Mouse (Mus musculus) lung, postnatal 36 days (tissue): ENCODE measurements around the gene Tent2.
"Not testable (repeated sequence)": the region's sequence is repeated elsewhere in the genome, so short reads cannot be mapped to it uniquely, and the experiment has no call there.

ENCODE experiments used
- DNase-seq: peaks from one replicate; pipeline ENCODE4 v3.0.0; 2022; ENCODE audit warnings: mixed read lengths

Tent2 gene

DNA sequence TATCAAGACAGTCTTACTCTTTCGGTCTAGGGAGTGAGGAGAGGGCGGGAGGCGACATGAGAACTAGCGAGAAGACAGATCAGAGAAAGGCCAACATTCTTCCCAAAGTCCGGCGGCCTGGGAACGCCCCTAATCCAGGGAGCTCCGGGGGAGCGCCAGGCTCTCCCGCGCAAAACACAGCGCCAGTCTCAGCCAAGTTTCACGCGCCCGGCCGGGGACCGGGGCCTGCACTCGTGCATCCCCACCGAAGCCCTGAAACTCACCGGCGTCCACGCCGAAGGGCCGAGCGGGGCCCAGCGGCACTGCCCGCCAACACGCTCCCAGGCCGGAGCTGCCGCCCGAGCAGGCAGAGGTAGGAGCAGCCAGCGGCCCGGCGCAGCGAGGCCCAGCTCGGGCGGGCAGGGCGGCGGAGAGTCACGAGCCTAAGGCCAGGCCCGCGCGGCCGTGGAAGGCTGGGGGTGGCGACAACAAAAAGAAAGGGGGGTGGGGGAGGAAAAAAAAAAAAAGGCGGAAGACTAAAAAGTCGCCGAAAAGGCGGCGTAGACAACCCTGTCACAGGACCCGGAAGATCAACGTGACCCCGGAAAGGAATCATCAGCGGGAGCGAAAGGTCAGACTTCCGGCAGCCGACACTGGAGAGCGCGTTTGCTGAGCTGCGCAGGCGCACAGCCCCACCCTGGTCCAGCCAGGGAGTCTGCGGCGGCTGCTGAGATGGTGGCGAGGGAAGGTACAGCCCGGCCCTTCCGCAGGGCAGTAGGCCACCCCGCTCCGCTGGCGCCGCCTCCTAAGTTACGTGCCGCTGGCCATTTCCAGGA lies at the start of gene Tent2:
Tent2 (minus strand) TSS at position 555 of the 815 bp plus-strand sequence.
- DNase-seq, result peak; percentile 96

DNA sequence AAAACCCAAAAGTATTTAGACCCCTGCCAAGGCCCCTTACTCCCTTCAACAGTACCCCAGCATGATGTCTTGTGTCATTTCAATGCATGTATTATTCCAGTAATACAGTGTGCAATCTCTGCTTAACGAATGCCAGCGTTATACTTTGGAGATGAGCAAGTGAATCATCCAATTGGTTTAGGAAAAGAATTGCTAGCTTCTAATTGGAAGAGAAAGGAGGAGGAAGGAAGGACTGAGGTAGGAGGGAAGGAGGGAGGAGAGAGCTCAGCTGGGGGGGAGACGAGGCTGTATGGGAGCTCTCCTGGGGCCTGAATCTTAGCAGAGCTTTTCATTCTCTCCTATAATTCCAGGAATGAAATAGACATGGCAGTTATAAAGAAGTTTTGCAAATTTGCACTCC lies 49.0 kb upstream of the Tent2 start:
- DNase-seq, result no peak

DNA sequence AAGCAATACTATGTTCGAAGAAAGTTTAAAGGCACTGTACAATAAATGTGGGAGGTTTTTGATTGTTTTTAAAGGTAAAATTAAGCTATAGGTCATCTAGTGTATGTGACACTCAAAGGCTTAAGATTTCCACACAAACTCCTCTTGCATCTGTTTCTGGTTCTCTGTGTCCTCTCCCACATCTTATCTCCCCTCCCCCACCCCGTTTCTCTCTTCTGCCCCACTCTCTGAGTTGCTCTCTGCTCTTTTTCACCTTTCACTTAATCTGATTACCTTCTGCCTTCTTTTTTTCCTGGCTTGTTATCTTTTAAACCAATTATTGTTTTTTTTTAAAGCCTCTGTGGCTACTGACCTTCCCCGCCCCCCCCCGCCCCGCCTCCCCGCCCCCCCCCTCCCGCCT lies 47.4 kb upstream of the Tent2 start:
- DNase-seq, result no peak

DNA sequence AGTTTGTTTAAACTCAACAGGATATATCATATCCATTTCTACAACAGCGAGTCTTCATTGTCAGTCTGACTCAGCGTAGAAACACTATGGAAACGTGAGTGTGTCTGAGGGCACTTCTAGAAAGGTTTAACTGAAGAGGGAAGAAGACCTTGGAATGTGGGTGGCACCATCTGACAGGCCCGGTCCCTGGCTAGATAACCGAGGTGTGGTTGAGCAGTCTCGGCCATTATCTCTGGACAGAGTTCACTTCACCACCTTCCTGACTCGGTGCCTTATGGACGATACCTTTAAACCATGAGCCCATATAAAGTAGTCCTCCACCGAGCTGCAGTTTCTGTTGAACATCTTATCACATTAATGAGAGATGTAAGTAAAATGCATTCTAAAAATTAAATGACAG lies 46.9 kb upstream of the Tent2 start:
- DNase-seq, result no peak

DNA sequence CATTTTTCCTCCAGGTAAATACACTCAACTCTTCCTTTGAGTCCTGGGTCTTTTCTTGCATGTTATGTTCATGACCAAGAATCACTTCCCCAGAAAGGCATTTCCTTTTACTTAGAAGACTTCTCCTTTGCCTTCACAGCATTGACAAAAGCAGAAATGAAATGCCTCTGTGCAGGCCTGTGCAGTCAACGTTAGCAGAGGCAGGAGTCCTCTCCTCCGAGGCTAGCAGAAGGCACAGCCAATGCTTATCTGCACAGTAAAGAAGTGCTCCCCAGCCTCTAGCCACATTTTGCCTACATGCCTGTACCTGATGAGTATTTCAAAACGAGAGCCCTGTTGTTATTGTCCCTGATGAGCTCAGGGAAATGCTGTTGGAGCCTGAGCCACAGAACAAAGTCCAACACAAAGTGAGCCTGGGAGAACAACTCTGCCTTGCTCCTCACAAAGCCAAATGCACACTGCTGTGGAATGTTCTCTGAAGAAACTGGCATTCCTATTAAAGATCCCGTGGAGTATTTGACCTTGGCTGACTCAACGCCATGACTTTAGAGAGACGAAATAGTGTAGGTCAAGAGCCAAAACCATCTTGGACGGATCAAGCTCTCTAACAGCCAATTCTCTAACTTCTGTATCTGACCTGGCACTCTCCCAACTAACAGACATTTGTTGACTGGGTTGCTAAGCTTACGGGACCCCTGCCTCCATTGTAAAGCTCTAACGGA lies 45.7 kb upstream of the Tent2 start:
- DNase-seq, result peak; percentile 9

DNA sequence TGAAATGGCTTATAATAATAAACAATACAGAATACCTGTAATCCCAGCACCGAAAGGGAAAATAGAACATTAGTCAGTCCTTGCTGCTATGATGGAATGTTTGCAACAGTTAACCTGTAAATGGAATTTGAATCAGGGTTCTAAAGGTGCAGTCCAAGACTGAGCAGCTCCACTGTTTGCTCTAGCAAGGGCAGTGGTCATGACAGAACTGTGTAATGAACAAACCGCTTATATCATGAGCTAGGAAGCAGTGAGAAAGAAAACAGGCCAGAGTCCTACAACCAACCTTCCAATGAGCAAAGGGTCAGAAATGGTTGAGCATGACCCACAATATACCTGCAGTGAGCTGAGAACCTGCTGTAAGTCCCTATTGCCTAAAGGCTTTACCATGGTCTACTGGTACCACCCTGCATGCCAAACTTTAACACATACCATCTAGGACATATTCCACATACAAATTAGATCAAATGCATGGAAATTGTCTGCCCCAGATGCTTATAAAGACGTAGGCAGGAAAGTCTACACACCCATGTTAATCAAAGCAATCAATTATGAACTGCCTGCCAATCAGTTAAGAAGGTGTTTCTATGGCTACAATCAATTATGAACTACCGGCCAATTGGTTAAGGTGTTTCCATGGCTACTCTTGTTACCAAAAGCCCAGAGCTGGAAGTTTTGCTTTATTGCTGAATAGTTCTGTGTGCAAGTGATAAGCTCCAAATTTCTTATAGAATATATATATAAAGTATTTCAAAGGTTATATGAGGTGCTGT lies 42.3 kb upstream of the Tent2 start:
- no peak for DNase-seq

DNA sequence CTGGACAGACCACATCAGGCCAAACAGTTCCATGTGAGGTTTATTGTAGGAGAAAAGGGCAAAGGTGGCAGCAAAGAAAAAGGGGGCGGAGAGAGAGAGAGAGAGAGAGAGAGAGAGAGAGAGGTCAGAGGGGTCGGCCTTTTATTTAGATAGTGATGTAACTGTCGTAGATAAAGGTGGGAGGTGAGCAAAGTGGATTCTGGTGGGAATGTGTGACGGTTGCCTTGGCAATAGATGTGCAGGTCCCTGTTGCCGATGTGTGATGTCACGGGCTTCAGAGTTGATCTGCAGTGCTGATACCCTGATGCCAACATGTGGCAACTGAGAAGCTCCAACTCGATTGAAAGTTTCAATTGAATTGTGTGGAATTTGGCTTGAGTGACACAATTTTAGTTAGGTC lies 40.1 kb upstream of the Tent2 start:
- DNase-seq, result no peak

DNA sequence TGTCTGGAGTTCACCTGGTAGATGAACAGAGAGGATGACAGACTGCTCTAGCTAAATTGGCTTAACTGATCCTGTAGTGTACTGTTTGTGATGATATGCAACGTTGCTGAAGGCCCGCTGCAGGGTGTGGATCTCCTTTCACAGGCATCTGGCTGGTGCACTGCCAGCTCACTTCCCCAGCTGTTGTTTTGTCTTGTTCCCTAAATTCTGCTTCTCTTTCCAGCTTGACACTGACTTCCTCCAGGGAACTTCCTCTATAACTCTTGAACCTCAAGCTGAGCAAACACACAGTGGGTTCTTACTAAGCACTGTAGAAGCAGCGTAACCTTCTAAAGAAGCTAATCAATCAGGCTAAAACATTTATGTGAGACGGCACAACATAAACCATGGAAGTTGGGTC lies 38.8 kb upstream of the Tent2 start:
- peak; percentile 61 for DNase-seq

DNA sequence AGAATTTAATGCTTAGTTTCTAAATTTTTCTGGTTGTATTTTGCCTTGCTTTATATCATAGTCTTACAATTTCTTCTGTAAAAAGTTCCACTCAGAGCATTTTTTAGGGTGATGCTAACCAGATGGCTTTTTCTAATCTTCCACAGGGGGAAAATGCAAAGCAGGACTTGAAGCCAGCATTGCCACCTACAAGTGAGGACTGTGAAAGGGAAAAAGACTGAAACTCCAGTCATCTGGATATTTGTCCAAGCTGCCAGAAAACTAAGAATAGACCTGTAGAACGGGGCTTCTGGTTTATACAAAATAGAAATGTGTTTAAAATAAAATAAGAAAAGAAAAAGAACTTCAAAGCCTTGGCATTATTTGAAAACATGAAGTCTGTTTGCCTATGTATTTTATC lies 19.6 kb upstream of the Tent2 start:
- no peak for DNase-seq

DNA sequence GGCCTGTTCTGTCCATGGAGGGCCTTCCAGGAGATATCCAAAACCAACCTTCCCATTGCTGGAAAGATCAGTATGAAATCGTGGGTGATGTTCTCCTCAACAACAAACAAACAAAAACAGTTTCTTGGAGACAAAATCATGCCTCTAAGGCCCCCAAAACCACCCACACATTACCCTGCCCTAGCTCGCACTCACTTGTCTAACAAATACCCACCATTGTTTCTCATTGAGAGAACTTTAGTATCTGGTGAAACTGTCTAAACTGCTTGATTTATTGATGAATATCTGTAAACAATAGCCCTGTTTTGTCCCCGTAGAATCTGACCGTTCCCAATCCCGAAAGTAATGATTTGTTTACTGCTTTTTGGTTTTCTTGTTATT lies 451 bp upstream of the Tent2 start:
- DNase-seq, result no peak

DNA sequence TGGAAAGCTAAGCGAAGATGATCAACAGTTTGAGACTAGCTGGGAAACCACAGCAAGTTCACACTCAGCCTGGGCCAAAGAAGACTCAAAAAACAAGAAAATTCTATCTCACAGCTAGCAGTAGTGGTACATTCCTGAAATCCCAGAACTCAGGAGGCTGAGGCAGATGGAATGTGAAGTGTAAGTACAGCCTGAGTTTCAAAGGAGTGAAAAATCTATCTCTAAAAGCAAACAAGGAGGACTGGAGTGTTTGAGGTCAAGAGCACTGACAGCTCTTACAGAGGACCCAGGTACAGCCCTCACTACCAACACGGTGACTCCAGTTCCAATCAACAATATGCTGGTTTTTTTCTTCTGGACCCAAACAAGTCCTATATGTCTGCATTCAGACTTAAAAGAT lies 2.8 kb downstream of the Tent2 start:
- peak; percentile 19 for DNase-seq

DNA sequence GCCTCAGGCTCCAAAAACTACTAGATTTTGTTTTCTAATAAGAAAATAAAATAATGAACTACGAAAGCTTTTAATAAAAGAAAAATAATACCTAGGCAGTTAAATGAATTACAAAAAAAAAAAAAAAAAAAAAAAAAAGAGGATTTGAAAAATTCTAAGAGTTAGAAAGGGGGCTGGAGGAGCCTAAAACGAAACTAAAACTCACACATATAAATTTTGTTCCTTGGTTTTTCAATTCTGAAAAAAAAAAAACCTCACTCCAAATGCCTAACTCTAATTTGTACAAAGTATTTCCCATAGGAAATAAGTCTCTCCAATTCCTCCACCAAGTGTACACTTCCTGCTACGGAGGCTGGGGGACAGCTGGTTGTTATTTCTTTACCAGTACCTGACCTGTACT lies 3.4 kb downstream of the Tent2 start:
- no peak for DNase-seq

DNA sequence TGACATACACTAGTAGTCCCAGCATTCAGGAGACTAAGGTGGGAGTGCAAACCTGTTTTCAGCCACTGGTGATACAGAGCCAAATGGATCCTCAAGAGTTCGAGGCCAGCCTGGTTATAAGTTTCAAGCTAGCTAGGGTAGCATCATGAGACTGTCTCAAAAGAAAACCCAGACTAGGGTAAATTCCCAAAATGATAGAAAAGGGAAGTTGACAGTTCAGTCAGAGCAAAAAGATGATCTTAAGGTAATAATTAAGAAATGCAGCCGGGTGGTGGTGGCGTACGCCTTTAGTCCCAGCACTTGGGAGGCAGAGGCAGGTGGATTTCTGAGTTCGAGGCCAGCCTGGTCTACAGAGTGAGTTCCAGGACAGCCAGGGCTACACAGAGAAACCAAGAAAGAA lies 4.4 kb downstream of the Tent2 start:
- not testable (repeated sequence) for DNase-seq

DNA sequence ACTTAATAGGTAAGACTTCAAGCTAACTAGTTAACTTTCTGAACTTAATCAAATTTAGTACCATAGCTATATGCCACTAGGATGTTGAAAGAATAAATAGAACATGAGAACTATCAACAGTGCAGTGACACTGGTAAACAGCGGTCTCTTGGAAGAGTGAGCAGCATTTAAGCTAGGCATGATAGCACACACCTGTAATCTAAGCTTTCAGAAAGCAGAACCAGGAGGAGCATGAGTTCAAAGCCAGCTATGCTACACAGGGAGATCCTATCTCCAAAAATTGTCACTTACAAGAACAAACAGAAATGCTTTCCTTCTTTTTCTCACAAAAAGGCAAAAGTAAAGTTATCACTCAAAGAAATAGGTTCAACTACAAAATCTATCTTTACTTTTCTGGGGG lies 11.8 kb downstream of the Tent2 start:
- no peak for DNase-seq

DNA sequence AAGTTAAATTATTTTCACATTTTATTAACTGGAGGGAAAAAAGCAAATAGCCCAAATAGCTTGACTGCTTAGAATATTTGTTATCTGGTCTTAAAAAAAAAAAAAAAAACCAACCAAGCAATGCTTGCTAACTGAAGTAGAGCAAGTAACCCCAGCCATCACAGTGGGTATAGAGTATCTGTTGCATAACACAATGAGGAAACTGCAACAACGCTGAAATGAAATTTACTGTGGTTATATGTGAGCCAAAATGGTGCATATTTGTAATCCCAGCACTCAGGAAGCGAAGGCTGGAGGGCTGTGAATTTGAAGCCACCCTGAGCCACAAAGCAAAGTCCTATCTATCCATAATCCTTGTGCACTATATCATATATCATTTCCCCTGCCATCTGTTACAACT lies 12.7 kb downstream of the Tent2 start:
- DNase-seq, result peak; percentile 13

DNA sequence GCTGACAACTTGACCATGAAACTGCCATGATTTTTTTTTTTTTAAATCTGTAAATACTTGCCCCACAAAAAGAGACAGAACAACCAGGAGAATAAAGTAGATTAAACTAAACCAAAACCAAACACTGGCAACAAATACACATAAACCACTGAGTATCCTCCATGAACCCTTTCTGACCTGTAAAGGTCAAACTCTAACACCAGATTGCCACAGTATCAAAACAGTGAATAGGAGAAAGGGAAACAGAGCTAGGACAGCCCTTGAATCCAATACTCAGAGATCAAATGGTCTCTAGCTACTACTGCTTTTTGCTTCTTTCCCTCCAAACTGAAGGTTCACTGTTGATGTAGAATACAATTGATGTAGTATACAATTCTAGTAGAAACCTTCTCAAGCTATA lies 14.6 kb downstream of the Tent2 start:
- no peak for DNase-seq

DNA sequence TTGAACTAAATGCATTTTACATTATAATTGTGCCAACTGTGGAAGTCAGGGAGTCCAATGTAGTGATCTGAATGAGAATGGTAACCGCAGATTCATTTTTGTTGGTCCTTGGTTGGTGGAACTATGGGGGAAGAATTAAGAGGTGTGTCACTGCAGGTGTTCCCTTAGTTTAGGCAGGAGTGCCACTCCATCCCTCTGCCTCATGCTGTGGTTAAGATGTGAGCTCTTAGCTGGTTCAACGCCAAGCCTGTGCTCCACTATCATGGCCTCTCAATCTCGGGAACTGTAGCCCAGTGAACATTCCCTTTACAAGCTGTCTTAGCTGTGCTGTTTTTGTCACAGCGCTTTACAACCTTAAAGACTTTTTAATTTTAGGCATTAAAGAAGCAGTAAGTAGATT lies 28.9 kb downstream of the Tent2 start:
- DNase-seq, result no peak

DNA sequence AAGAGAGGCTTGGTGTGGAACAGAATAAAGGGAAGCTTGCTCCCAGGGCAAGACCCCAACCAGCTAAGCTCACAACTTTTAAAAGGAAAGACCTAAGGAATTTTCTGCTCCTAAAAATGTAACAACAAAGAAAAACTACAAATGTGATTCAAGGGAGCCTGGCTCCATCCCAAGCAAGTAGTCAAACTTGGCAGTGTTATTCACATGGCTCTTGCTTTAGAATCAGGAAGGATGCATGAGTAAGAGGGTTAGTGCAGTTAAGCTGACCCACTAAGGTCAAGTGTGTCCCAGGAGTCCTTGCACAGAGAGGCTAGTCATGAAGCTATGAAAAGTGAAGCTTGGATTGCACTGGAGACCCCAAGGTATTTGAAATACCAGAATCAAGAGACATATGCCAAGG lies 29.7 kb downstream of the Tent2 start:
- no peak for DNase-seq

DNA sequence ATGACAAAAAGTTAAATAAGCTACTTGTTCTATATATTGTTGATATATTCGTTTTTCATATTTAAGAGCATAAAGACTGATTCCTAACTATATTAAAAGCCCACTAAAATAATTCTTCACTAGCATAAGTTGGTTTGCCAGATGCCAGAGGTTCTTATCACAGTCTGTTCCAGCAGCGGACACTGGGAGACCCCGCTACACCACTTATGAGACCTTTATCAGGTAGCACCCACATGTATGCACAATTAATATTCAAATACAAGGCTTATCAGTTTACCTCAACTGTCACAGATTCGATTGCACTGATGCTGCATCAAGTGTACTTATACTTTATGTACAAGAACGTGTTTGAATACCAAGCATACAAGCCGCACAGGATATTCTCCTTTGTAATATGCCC lies 33.9 kb downstream of the Tent2 start:
- no peak for DNase-seq

DNA sequence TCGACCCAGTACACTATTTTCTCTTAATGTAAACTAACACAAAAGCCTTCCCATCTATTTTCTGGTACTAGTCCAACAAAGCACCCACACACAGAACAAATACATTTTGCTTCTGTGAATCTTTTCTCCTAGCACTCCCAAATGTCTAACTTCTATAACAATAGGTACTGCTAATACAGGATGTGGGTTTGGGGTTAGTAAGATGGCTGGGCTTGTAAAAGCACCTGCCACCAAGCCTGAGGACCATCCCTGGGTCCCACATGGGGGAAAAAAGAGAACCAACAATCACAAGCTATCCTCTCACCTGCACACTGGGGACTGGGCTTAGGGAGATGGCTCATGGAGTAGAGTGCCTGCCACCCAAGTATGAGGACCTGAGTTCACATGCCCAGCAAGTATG lies 38.9 kb downstream of the Tent2 start:
- DNase-seq, result no peak

DNA sequence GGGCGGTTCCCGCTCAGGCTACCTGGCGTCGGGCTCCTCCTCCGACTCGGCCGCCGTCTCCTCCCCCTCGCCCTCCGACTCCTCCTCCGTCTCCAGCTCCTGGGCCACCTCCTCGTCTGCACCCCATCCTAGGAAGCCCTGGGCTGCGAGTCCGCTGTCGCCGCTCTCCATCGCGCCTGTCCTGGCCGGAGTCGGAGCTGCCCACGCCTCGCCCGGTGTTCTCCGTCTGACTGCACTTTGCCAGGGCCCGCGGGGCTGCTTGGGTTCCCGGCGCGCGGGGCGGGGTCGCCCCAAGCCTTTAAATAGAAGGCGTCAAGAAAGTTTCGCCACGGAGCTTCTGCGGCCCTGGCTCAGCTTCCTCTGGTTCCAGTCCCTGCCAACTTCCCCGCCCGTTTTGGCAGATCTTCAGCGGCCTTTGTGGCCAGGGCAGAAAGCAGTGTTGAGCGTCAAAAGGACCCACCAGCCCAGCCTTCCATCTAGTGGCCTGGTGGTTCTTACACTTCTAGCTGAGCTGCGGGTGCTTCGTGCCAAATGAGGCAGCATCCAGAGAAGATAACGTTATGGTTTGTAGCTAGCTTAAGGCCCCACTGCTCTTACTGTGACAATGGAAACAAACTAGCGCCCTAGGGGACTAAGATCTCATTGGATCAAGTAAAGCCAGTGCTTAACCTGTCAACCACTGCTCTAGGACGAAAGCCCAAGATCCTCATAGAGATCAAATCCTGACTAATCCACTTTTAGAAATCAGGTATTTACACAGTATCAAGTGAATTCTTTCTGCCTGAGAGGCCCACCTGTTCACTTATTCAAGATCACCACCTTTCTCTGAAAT lies 47.6 kb downstream of the Tent2 start, which contains the start of gene Cmya5:
Cmya5 (minus strand) TSS at position 389 of the 832 bp plus-strand sequence.
- DNase-seq, result peak; percentile 93

DNA sequence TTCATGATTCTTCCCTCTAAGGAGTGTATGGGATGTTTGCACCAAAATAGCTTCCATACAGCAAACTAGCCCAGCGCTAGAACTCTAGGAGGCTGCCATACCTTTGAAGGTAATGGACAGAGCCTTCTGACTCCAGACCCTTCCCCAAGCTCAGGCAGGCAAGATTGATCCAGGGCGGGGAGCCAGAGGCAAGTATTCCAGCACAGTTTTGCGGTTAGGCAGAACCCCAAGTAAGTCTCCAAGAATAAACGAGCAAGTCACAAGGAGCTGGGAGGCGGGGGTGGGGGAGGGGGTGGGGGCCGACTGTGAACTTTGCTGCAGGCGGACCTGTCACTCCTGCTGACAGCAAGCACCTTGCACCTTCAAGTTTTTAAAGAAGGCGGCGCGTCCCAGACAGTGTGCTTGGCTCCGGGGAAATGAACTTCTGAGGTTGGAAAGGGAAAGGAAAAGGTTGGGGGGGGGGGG lies 48.3 kb downstream of the Tent2 start:
- DNase-seq, result peak; percentile 27

DNA sequence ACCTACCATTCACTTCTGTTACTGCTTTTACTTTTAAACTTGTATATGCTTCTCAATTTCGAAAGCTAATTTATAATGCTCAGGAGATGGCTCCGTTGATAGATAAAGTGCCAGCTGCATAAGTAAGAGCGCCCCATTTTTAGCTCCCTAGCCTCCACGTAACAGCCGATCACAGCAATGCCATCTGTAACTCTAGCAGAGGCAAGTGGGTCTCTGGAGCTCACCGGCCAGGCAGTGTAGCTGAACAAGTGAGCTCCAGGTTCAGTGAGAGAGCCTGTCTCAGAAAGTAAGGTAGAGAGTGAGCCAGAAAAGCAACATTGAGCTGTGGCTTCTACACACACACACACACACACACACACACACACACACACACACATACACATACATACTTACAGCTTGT lies 51.0 kb downstream of the Tent2 start:
- no peak for DNase-seq
